Mouse (Mus musculus) brain, adult 2 months (tissue): ENCODE data around the gene Igfals.

ENCODE experiments used
- DNase-seq: peaks from one replicate; pipeline ENCODE4 v3.0.0; 2011; ENCODE audit warnings: low read depth, low spot score

Gene Igfals

GRCm38 (mm10) chr17:24865776-24866175 is at the start of gene Igfals:
TSS of gene Igfals (plus strand) at chr17:24865997.
- DNase-seq, result peak; percentile 89

DNA sequence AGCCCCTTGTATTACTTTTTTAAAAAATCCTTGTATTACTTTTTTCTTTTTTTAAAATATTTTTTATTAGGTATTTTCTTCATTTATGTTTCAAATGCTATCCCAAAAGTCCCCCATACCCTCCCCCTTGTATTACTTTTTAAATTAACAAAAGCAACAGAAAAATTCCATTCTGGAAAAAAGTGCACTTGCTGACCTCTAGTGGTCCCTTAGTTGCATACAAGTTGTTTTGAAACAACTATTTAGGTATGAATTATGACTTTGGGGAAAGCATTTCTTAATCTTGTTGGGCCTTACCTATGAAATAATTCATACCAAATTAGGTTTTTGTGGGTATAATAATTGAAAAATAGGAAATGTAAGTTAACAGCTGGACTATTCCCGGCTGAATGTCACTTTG is 48.3 kb upstream of the Igfals start:
- DNase-seq, result peak; percentile 19

GRCm38 (mm10) chr17:24818172-24818571 is 47.6 kb upstream of the Igfals start:
- no peak for DNase-seq

GRCm38 (mm10) chr17:24819469-24819868 is 46.3 kb upstream of the Igfals start:
- DNase-seq, result no peak

- no peak for DNase-seq
Observed at GRCm38 (mm10) chr17:24821351-24822280, 44.2 kb upstream of the Igfals start.

- peak; percentile 67 for DNase-seq
Observed at GRCm38 (mm10) chr17:24839842-24840241, 26.0 kb upstream of the Igfals start, which contains the start of gene Hagh. TSS of gene Hagh (plus strand) at chr17:24840143.

- DNase-seq, result peak; percentile 45
Observed at GRCm38 (mm10) chr17:24840341-24840740, 25.5 kb upstream of the Igfals start.

DNA sequence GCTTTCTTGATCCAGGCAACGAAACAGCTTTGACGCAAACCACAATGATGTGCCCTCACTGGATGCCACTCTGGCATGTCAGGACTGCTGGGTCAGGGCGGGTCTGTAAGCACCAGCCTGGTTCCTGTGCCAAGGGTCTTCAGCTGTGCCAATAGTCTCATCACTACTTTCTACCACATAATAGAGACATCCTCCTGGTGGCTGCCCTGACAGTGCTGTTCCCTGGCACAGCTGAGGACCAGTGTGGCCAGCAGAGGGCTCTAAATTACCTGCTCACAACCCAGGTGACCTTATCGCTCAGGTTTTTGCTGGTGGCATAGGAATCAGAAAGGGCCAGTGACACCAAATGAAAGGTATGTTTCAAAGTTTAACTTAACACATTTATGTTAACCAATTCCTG is 24.7 kb upstream of the Igfals start:
- peak; percentile 35 for DNase-seq

- DNase-seq, result no peak
Observed at GRCm38 (mm10) chr17:24842631-24843030, 23.2 kb upstream of the Igfals start.

DNA sequence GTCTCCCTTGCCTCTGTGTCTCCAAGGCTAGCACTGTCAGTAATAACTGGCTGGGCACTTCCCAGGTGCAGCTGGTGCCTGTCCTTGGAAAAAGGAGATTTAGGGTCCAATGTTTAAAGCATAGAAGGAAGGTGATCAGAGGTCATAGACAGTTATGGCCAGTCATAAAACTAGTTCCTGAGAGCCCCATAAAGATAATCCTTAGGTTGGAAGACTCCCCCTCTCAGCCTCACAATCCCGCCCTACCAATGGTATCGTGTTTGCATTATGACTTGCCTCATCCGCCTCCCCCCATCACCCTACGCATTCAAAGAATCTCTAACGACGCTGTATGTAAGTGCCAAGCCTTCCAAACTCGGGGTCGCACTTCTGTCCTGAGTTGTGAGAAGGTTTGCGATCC is 21.3 kb upstream of the Igfals start:
- no peak for DNase-seq

DNA sequence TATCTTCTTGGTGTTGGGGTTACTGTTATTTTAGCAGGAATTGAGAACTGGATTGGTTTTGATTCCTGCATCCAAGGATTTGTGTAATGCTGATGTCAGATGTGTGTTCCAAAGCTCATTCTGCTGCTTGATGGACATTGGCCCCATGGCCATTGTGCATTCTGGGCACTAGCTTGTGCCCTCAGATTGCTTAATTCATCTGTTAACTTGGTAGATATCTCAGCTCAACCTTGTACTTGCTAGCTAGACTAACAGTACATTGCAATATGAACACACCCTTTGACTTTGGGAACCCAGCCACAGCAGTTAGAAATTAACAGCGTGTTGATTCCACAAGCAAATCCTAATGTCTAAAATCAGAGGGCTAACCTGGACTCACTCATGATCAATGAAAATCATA is 18.4 kb upstream of the Igfals start:
- DNase-seq, result no peak

DNA sequence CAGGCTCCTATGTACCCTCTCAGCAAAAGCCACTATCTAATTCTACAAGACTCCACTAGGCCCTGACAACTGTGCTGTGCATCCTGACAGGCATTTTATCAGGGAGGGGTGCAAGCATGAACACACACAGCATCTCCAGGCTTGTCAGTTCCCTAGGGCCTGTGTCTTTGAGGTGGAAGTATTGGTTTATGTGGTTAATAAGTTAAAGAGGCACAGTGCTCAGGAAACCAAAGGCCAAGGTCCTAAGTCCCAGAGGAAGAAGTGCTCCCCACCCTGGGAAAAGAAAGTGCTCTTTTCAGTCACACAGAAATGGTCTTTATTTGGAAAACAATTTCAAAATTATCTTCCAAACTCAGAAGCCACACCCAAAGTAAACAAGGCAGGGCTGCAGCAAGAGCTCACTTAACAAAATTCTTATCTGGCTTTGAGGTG is 17.2 kb upstream of the Igfals start:
- no peak for DNase-seq

DNA sequence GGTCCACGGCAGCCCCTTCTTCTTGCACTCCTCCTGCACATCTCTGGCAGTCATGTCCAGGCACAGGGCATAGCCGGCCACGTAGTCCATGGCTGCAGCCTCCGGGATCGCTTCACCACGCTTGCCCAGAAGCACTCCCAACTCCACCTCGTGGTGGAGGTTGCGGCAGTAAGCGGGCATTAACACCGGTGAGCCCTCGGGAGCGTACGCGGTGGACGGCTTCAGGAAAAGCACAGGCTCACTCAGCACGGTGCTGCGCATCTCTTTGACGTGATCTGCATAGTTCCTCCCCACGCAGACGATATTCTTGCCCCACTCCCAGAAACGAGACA is 16.1 kb upstream of the Igfals start:
- DNase-seq, result no peak

- peak; percentile 99 for DNase-seq
Observed at GRCm38 (mm10) chr17:24850065-24850772, 15.6 kb upstream of the Igfals start, which contains the start of gene Fahd1. TSS of gene Fahd1 (minus strand) at chr17:24850364.

- no peak for DNase-seq
Observed at GRCm38 (mm10) chr17:24850773-24851127, 15.0 kb upstream of the Igfals start.

DNA sequence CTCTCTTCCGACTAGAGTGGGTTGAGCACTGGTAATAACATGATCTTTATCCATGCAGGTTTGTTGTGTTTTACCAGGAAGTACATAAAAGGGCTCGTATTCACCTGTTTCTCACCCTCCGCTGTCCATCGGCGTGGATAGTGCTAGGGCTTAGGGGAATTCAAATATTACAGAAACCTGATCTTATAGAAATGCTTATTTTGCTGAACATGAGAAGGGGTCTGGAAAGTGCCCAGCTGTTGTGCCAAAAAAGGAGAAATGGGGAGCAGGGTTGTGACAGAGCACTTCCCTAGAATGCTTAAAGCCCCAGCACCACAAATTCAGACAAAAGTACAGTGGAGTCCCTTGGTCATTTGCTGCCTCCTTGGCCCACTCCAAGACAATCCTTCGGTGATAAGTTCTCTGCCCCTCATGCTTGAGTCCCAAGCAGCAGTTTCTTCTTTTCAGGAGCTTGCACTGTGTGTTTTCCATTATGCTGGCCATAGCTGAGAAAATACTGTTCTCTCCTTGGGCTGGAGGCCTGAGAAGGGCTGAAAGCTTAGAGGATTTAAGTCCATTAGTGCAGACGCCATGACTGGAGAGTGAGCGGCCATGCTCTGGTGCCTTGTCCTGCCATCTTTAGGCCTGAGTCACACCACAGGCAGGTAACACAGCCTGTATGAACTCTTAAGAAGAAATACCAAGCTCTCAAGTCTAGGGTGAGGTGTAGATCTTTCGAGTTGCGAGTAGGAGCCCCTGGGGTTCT is 14.2 kb upstream of the Igfals start:
- DNase-seq, result no peak

GRCm38 (mm10) chr17:24855838-24856464 is 9.8 kb upstream of the Igfals start:
- peak; percentile 73 for DNase-seq

DNA sequence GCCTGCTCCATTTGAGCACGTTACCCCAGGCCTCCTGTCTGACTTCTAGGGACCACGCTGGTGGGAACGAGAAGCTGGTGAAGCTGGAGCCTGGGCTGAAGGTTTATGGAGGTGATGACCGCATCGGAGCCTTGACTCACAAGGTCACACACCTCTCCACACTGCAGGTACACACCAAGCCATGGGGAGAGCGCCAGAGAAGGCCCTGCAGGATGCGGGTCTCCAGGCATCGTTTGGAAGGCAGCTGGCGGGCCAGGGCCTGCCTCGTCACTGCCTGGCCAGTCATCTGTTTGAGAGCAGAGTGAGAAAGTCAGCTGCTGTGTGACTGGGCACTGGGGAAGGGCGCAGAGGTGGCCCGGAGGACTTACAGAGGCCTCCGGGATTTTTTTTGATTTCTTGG is 9.2 kb upstream of the Igfals start:
- no peak for DNase-seq

DNA sequence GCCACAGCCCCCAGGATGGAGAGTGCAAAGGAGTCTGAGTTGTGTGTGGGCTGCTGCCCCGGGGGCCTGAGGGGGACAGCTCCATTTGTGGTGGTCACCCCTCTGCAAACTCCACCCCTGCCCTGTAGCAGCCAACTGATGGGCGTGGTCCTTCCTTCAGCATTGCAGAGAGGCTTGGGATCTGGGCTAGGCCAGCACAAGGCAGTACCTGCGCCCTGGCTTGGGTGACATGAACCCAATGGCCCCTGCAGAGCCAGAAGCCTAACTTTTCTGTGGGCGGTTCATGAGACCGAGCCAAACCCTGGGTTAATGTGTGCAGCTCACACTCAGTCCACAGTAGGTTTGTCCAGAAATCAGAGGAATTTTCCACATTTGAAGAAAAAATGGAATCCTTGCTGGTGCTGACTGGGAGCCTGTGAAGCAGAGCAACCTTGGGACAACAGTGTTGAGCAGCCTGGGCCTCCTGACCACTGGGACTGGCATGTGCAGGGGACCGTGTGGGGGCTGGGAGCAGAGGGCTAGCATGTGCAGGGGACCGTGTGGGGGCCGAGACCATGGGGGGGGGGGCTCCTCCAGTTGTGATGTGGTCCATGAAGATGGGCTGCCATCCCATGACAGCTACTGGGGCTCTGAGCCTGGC is 7.8 kb upstream of the Igfals start:
- no peak for DNase-seq

GRCm38 (mm10) chr17:24858967-24859366 is 6.8 kb upstream of the Igfals start:
- peak; percentile 38 for DNase-seq

- no peak for DNase-seq
Observed at GRCm38 (mm10) chr17:24860076-24860475, 5.7 kb upstream of the Igfals start.
